Mouse (Mus musculus) liver, adult 2 months (tissue): Measurements from ENCODE around the gene Rnf130. TPM values are rescaled to one million over a fixed set of nuclear protein-coding genes. Genes with fewer than 3 reads are reported as not detected.

Source experiments
- DNase-seq: peaks from one replicate; pipeline ENCODE4 v3.0.0-alpha.2; 2011; ENCODE audit warnings: low read depth, low spot score; ENCODE audit errors: extremely low read depth
- H3K27ac ChIP-seq: fragments of 200-500 bp; replicated peaks from 2 replicates; pipeline ENCODE4 v1.5.1; 2012; ENCODE audit warnings: low read depth, mild to moderate bottlenecking, control low read depth, inconsistent platforms, low read length; ENCODE audit not compliant: insufficient read depth
- H3K27me3 ChIP-seq: fragments of 200-500 bp; 2 replicates; pipeline ENCODE4 v1.6.1; 2012; ENCODE audit warnings: mild to moderate bottlenecking, moderate library complexity, low read length, inconsistent platforms; ENCODE audit not compliant: control insufficient read depth, insufficient read depth
- H3K36me3 ChIP-seq: fragments of 200-500 bp; 2 replicates; pipeline ENCODE4 v1.6.1; 2012; ENCODE audit warnings: low read length, inconsistent platforms; ENCODE audit not compliant: control insufficient read depth, insufficient read depth
- H3K4me1 ChIP-seq: fragments of 200-500 bp; 2 replicates; pipeline ENCODE4 v1.6.1; 2011; ENCODE audit warnings: low read length; ENCODE audit not compliant: control insufficient read depth, insufficient read depth
- H3K4me3 ChIP-seq: fragments of 200-500 bp; 2 replicates; pipeline ENCODE4 v1.5.1; 2011; ENCODE audit warnings: low read depth, mild to moderate bottlenecking, control low read depth, low read length, moderate library complexity; ENCODE audit not compliant: insufficient read depth
- H3K79me2 ChIP-seq: fragments of 200-500 bp; 2 replicates; pipeline ENCODE4 v1.6.1; 2012; ENCODE audit warnings: inconsistent platforms, mild to moderate bottlenecking, low read length, moderate library complexity; ENCODE audit not compliant: control insufficient read depth, insufficient read depth
- H3K9ac ChIP-seq: fragments of 200-500 bp; 2 replicates; pipeline ENCODE4 v1.6.1; 2012; ENCODE audit warnings: low read depth, mild to moderate bottlenecking, control low read depth, inconsistent platforms, low read length
- CTCF ChIP-seq: fragments of 200-500 bp; IDR thresholded peaks from 2 replicates; pipeline ENCODE4 v1.5.1; 2011; ENCODE audit warnings: low read depth, low read length, control low read depth
- POLR2A ChIP-seq: fragments of 200-500 bp; IDR thresholded peaks from 2 replicates; pipeline ENCODE4 v1.6.1; 2011; ENCODE audit warnings: low read length, control low read depth; ENCODE audit not compliant: insufficient read depth; ENCODE audit errors: extremely low read depth
- WGBS: fragments of 180-500 bp; shearing (Covaris S2); methylation state at CpG from one replicate; pipeline ENCODE4 v1.1.7; 2018; 5-methylcytosine and 5-hydroxymethylcytosine counted together
- polyA plus RNA-seq: library from polyadenylated mRNA; depleted of rRNA; stranded (reverse); fragments of >200 nt; gene quantifications from 2 replicates; pipeline ENCODE4 v1.2.3, GENCODE M21; 2012
- total RNA-seq: library from RNA; depleted of rRNA; stranded (reverse); fragments of >200 nt; gene quantifications from 2 replicates; pipeline ENCODE4 v1.2.3, GENCODE M21; 2014

Rnf130 gene
- total and polyA plus RNA-seq, 2 experiments: 66.7 to 111 TPM

GRCm38 (mm10) chr11:50138206-50138822 is 113.2 kb downstream of the Rnf130 start:
- peak; percentile 54 for DNase-seq
- TF ChIP-seq POLR2A (no peak), CTCF (no peak)
- Histone ChIP-seq H3K4me3 (peak overlapping the region; percentile 38; the same call in 1 of the 2 replicates), H3K27me3 (no peaks in the 10 kb centered on the region), H3K27ac (no peak overlapping the region), H3K79me2 (peaks cover 4% of the 10 kb centered on the region; the same call in 1 of the 2 replicates), H3K36me3 (peaks cover 6% of the 10 kb centered on the region; the same call in 1 of the 2 replicates), H3K4me1 (peaks cover 10% of the 10 kb centered on the region; the same call in 1 of the 2 replicates), H3K9ac (0 out of 2 replicates have a peak overlapping the region, but pooled peaks have one; percentile 4)
- WGBS: 38% methylated on average over 10 of the region's 10 CpGs

GRCm38 (mm10) chr11:50139571-50139970 is 114.4 kb downstream of the Rnf130 start:
- Histone ChIP-seq H3K27ac (peak overlapping the region; percentile 74), H3K4me3 (peak overlapping the region; percentile 60), H3K79me2 (peaks cover 4% of the 10 kb centered on the region; the same call in 1 of the 2 replicates), H3K27me3 (no peaks in the 10 kb centered on the region), H3K36me3 (peaks cover 6% of the 10 kb centered on the region; the same call in 1 of the 2 replicates), H3K4me1 (peaks cover 8% of the 10 kb centered on the region; the same call in 1 of the 2 replicates), H3K9ac (peak overlapping the region; percentile 56)
- TF ChIP-seq POLR2A (peak; percentile 41; the same call in 1 of the 2 replicates), CTCF (no peak)
- WGBS: 23% methylated on average over 7 of the region's 7 CpGs
- DNase-seq: peak; percentile 92

- Histone ChIP-seq H3K4me1 (no peaks in the 10 kb centered on the region), H3K36me3 (peaks cover 10% of the 10 kb centered on the region), H3K79me2 (no peaks in the 10 kb centered on the region), H3K9ac (no peak overlapping the region), H3K4me3 (no peak overlapping the region), H3K27ac (no peak overlapping the region), H3K27me3 (no peaks in the 10 kb centered on the region)
- no peak for DNase-seq
- TF ChIP-seq POLR2A: no peak
- TF ChIP-seq CTCF: no peak
- WGBS: 91% methylated on average over 3 of the region's 3 CpGs
Observed at GRCm38 (mm10) chr11:50145529-50145928, 120.4 kb downstream of the Rnf130 start.

- no peak for DNase-seq
- Histone ChIP-seq H3K4me3 (no peak overlapping the region), H3K9ac (no peak overlapping the region), H3K27ac (no peak overlapping the region), H3K79me2 (no peaks in the 10 kb centered on the region), H3K4me1 (no peaks in the 10 kb centered on the region), H3K27me3 (no peaks in the 10 kb centered on the region), H3K36me3 (peaks cover 11% of the 10 kb centered on the region)
- TF ChIP-seq CTCF: no peak
- TF ChIP-seq POLR2A: no peak
- WGBS: 98% methylated on average over 13 of the region's 13 CpGs
Observed at GRCm38 (mm10) chr11:50146121-50146520, 121.0 kb downstream of the Rnf130 start.

GRCm38 (mm10) chr11:50147267-50147957 is 122.3 kb downstream of the Rnf130 start:
- Histone ChIP-seq H3K27me3 (no peaks in the 10 kb centered on the region), H3K27ac (no peak overlapping the region), H3K4me3 (no peak overlapping the region), H3K79me2 (no peaks in the 10 kb centered on the region), H3K36me3 (peaks cover 12% of the 10 kb centered on the region), H3K4me1 (no peaks in the 10 kb centered on the region), H3K9ac (no peak overlapping the region)
- DNase-seq: peak; percentile 79
- TF ChIP-seq CTCF (no peak), POLR2A (no peak)
- WGBS: 32% methylated on average over 9 of the region's 9 CpGs
